Mouse (Mus musculus): ENCODE results near the gene Sppl2b. TPM values are rescaled to one million over a fixed set of nuclear protein-coding genes. Genes with fewer than 3 reads are reported as not detected.

The Sppl2b gene
- polyA plus RNA-seq, 1 experiment = 123 TPM

DNA sequence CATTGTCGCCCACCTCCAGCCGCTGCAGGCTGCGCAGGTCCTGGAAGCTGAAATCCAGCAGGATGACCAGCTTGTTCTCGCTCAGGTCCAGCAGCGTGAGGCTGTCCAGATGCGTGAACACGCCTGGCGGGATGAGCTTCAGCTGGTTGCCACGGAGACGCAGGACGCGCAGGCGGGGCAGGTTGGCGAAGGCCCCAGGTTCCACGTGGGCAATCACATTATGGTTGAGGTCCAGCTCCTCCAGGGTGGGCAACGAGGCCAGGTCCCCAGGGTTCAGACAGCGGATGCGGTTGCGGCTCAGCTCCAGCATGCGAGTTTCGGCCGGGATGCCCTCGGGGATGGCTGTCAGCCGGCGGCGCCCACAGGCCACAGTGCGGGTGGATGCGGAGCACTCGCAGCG, 19.5 kb upstream of the Sppl2b start:
- Histone ChIP-seq H3K27me3 (ENCODE audit: control insufficient read depth, insufficient read depth, low read length) (no peaks in the 10 kb centered on the region), H3K4me3 (replicated peaks; ENCODE audit: insufficient read depth, low read depth, low read length) (no peak overlapping the region), H3K4me1 (ENCODE audit: control insufficient read depth, insufficient read depth, low read length) (peaks cover 63% of the 10 kb centered on the region), H3K27ac (ENCODE audit: insufficient read depth, low read length) (no peak overlapping the region)
- DNase-seq = peak in 1 of 2 experiments; percentile 50
- TF ChIP-seq POLR2A (IDR thresholded peaks at IDR 0.05; ENCODE audit: borderline replicate concordance, insufficient read depth, low read length) = no peak
- TF ChIP-seq CTCF (IDR thresholded peaks at IDR 0.05; ENCODE audit: borderline replicate concordance, insufficient read depth, low read depth, low read length) = no peak
- 65% methylated on average over 30 of the region's 30 CpGs for WGBS

DNA sequence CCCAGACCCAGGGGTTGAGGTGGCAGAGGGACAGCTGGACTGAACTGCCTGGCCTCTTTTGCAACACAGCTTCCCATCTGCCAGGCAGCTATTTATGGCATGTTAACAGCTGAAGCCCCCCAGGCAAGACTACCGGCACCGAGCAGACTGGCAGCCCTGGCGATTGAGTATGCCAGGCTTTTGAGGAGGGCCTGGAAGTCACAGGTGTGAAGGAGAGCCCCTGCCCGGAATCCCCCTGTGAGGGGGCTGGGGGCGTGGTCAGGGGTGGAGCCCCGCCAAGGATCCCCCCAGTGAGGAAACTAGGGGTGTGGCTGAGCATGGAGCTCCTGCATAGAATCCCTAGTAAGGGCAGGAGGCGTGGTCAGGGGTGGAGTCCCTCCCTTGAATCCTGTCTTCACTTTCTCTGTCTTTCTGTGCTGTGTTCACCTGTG, 18.1 kb upstream of the Sppl2b start:
- no peak overlapping the region for H3K4me3 ChIP-seq (replicated peaks; ENCODE audit: insufficient read depth, low read depth, low read length)
- no peaks in the 10 kb centered on the region for H3K27me3 ChIP-seq (ENCODE audit: control insufficient read depth, insufficient read depth, low read length)
- no peak for TF ChIP-seq CTCF (IDR thresholded peaks at IDR 0.05; ENCODE audit: borderline replicate concordance, insufficient read depth, low read depth, low read length)
- TF ChIP-seq POLR2A (IDR thresholded peaks at IDR 0.05; ENCODE audit: borderline replicate concordance, insufficient read depth, low read length) = no peak
- peak; percentile 61 to 68 for DNase-seq
- H3K4me1 ChIP-seq (ENCODE audit: control insufficient read depth, insufficient read depth, low read length) = peaks cover 68% of the 10 kb centered on the region
- 15% methylated on average over 7 of the region's 7 CpGs for WGBS
- H3K27ac ChIP-seq (ENCODE audit: insufficient read depth, low read length) = peak overlapping the region; percentile 45

DNA sequence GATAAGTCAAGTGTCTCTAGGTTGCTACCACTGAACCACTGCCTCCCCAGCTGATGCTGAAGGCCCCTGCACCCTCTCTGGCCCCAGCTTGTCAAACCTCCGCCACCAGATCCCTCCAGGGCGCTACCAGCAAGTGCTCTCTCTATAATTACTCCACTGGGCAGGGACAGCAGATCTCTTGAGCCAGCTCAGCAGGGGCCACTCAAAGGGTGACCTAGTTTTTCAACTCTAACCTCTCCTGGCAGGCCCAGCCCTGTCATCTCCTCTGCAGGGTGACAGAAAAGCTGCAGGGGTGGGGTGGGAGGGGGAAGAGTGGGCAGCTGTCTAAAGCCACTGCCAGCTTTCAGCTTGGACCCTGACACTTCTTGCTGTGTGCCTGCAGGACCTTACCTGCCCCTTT, 17.2 kb upstream of the Sppl2b start:
- Histone ChIP-seq H3K27ac (ENCODE audit: insufficient read depth, low read length) (peak overlapping the region; percentile 90), H3K4me3 (replicated peaks; ENCODE audit: insufficient read depth, low read depth, low read length) (no peak overlapping the region), H3K27me3 (ENCODE audit: control insufficient read depth, insufficient read depth, low read length) (no peaks in the 10 kb centered on the region), H3K4me1 (ENCODE audit: control insufficient read depth, insufficient read depth, low read length) (peaks cover 71% of the 10 kb centered on the region)
- TF ChIP-seq CTCF (IDR thresholded peaks at IDR 0.05; ENCODE audit: borderline replicate concordance, insufficient read depth, low read depth, low read length) = no peak
- TF ChIP-seq POLR2A (IDR thresholded peaks at IDR 0.05; ENCODE audit: borderline replicate concordance, insufficient read depth, low read length) = no peak
- DNase-seq = peak; percentile 76 to 85
- WGBS = 2% methylated on average over 2 of the region's 2 CpGs

- TF ChIP-seq CTCF (IDR thresholded peaks at IDR 0.05; ENCODE audit: borderline replicate concordance, insufficient read depth, low read depth, low read length) = no peak
- no peak for TF ChIP-seq POLR2A (IDR thresholded peaks at IDR 0.05; ENCODE audit: borderline replicate concordance, insufficient read depth, low read length)
- peak; percentile 60 to 69 for DNase-seq
- WGBS = 24% methylated on average over 2 of the region's 2 CpGs
- H3K4me1 ChIP-seq (ENCODE audit: control insufficient read depth, insufficient read depth, low read length) = peaks cover 65% of the 10 kb centered on the region
- H3K27ac ChIP-seq (ENCODE audit: insufficient read depth, low read length) = peak overlapping the region; percentile 90
- H3K27me3 ChIP-seq (ENCODE audit: control insufficient read depth, insufficient read depth, low read length) = no peaks in the 10 kb centered on the region
- H3K4me3 ChIP-seq (replicated peaks; ENCODE audit: insufficient read depth, low read depth, low read length) = no peak overlapping the region
Observed at GRCm38 (mm10) chr10:80838346-80838912, 16.6 kb upstream of the Sppl2b start.

- H3K27ac ChIP-seq (ENCODE audit: insufficient read depth, low read length) = peak overlapping the region; percentile 29
- WGBS = 33% methylated on average over 6 of the region's 6 CpGs
- TF ChIP-seq CTCF (IDR thresholded peaks at IDR 0.05; ENCODE audit: borderline replicate concordance, insufficient read depth, low read depth, low read length) = no peak
- no peak for TF ChIP-seq POLR2A (IDR thresholded peaks at IDR 0.05; ENCODE audit: borderline replicate concordance, insufficient read depth, low read length)
- no peak for DNase-seq
- no peak overlapping the region for H3K4me3 ChIP-seq (replicated peaks; ENCODE audit: insufficient read depth, low read depth, low read length)
- H3K4me1 ChIP-seq (ENCODE audit: control insufficient read depth, insufficient read depth, low read length) = peaks cover 70% of the 10 kb centered on the region
- no peaks in the 10 kb centered on the region for H3K27me3 ChIP-seq (ENCODE audit: control insufficient read depth, insufficient read depth, low read length)
Observed at GRCm38 (mm10) chr10:80839848-80840247, 15.2 kb upstream of the Sppl2b start.

- TF ChIP-seq CTCF (IDR thresholded peaks at IDR 0.05; ENCODE audit: borderline replicate concordance, insufficient read depth, low read depth, low read length) (no peak), POLR2A (IDR thresholded peaks at IDR 0.05; ENCODE audit: borderline replicate concordance, insufficient read depth, low read length) (no peak)
- Histone ChIP-seq H3K27me3 (ENCODE audit: control insufficient read depth, insufficient read depth, low read length) (no peaks in the 10 kb centered on the region), H3K27ac (ENCODE audit: insufficient read depth, low read length) (peak overlapping the region; percentile 29; the same call in 1 of the 2 replicates), H3K4me1 (ENCODE audit: control insufficient read depth, insufficient read depth, low read length) (peaks cover 62% of the 10 kb centered on the region), H3K4me3 (replicated peaks; ENCODE audit: insufficient read depth, low read depth, low read length) (no peak overlapping the region)
- 49% methylated on average over 2 of the region's 2 CpGs for WGBS
- DNase-seq = no peak
Observed at GRCm38 (mm10) chr10:80841685-80842084, 13.4 kb upstream of the Sppl2b start.

DNA sequence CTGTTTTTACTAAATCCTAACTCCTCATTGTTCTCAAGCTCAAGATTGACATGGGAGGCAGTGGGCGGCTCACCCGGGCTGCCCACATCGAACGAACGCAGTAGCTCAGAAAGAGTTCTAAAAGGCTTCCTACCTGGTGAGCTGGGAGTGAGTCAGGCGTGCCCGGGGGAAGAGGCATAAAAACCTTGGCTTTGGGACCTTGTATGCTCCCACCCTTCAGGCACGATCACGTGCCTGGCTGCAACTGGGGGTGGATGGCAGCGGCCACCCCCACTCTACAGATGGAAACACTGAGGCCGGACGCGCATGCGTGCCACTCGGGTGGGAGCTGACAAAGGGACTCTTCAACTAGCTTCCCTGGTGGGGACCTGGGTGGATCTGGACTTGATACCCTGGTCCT, 12.7 kb upstream of the Sppl2b start:
- Histone ChIP-seq H3K4me1 (ENCODE audit: control insufficient read depth, insufficient read depth, low read length) (peaks cover 55% of the 10 kb centered on the region), H3K27ac (ENCODE audit: insufficient read depth, low read length) (no peak overlapping the region), H3K27me3 (ENCODE audit: control insufficient read depth, insufficient read depth, low read length) (no peaks in the 10 kb centered on the region), H3K4me3 (replicated peaks; ENCODE audit: insufficient read depth, low read depth, low read length) (peak overlapping the region; percentile 75)
- no peak for DNase-seq
- WGBS = 52% methylated on average over 15 of the region's 15 CpGs
- TF ChIP-seq CTCF (IDR thresholded peaks at IDR 0.05; ENCODE audit: borderline replicate concordance, insufficient read depth, low read depth, low read length) = no peak
- no peak for TF ChIP-seq POLR2A (IDR thresholded peaks at IDR 0.05; ENCODE audit: borderline replicate concordance, insufficient read depth, low read length)

Measured in cerebellum, adult 2 months (tissue).